Mouse (Mus musculus): ENCODE measurements around the gene Trnp1. TPM values are rescaled to one million over a fixed set of nuclear protein-coding genes. Genes with fewer than 3 reads are reported as not detected.

Trnp1 gene
- polyA plus RNA-seq, 1 experiment from 2014 or later, result 1.1 TPM

GRCm38 (mm10) chr4:133482479-133482878 lies 15.9 kb downstream of the Trnp1 start:
- Histone ChIP-seq H3K27me3 (replicated peaks; ENCODE audit: insufficient read depth, low read length) (no peaks in the 10 kb centered on the region), H3K4me2 (replicated peaks; ENCODE audit: low read depth, low read length) (no peak overlapping the region), H3K4me1 (ENCODE audit: insufficient read depth, low read depth, low read length) (no peaks in the 10 kb centered on the region), H3K9me3 (ENCODE audit: low read length) (no peaks in the 10 kb centered on the region), H3K9ac (replicated peaks; ENCODE audit: low read depth) (no peak overlapping the region), H3K4me3 (ENCODE audit: low read depth, low read length) (no peak overlapping the region), H3K36me3 (ENCODE audit: insufficient read depth, low read length) (no peaks in the 10 kb centered on the region), H3K27ac (ENCODE audit: low read length) (no peak overlapping the region)
- DNase-seq (ENCODE audit: low spot score), result no peak
- ATAC-seq, result no peak
- WGBS, result 78% methylated on average over 3 of the region's 3 CpGs
- no peak for TF ChIP-seq CTCF (IDR thresholded peaks at IDR 0.05)
- TF ChIP-seq EP300 (IDR thresholded peaks at IDR 0.05), result no peak

- TF ChIP-seq EP300 (IDR thresholded peaks at IDR 0.05), result peak; percentile 76
- TF ChIP-seq CTCF (IDR thresholded peaks at IDR 0.05), result no peak
- Histone ChIP-seq H3K27me3 (replicated peaks; ENCODE audit: insufficient read depth, low read length) (no peaks in the 10 kb centered on the region), H3K9me3 (ENCODE audit: low read length) (no peaks in the 10 kb centered on the region), H3K4me3 (ENCODE audit: low read depth, low read length) (peak overlapping the region; percentile 10; the same call in 1 of the 2 replicates), H3K4me2 (replicated peaks; ENCODE audit: low read depth, low read length) (peak overlapping the region; percentile 63), H3K9ac (replicated peaks; ENCODE audit: low read depth) (no peak overlapping the region), H3K36me3 (ENCODE audit: insufficient read depth, low read length) (no peaks in the 10 kb centered on the region), H3K4me1 (ENCODE audit: insufficient read depth, low read depth, low read length) (no peaks in the 10 kb centered on the region), H3K27ac (ENCODE audit: low read length) (peak overlapping the region; percentile 54)
- WGBS, result 23% methylated on average over 4 of the region's 4 CpGs
- ATAC-seq (peak; percentile 34), DNase-seq (ENCODE audit: low spot score) (peak; percentile 79)
Measured at GRCm38 (mm10) chr4:133481488-133481887, 16.9 kb downstream of the Trnp1 start.

GRCm38 (mm10) chr4:133480754-133481153 lies 17.6 kb downstream of the Trnp1 start:
- WGBS, result 34% methylated on average over 6 of the region's 6 CpGs
- H3K27me3 ChIP-seq (replicated peaks; ENCODE audit: insufficient read depth, low read length), result no peaks in the 10 kb centered on the region
- TF ChIP-seq CTCF (IDR thresholded peaks at IDR 0.05), result no peak
- no peak for TF ChIP-seq EP300 (IDR thresholded peaks at IDR 0.05)
- H3K4me2 ChIP-seq (replicated peaks; ENCODE audit: low read depth, low read length), result peak overlapping the region; percentile 63
- DNase-seq (ENCODE audit: low spot score) (no peak), ATAC-seq (no peak)
- no peaks in the 10 kb centered on the region for H3K9me3 ChIP-seq (ENCODE audit: low read length)
- H3K4me3 ChIP-seq (ENCODE audit: low read depth, low read length), result peak overlapping the region; percentile 52
- no peaks in the 10 kb centered on the region for H3K36me3 ChIP-seq (ENCODE audit: insufficient read depth, low read length)
- no peaks in the 10 kb centered on the region for H3K4me1 ChIP-seq (ENCODE audit: insufficient read depth, low read depth, low read length)
- H3K27ac ChIP-seq (ENCODE audit: low read length), result peak overlapping the region; percentile 28; the same call in 1 of the 2 replicates
- peak overlapping the region; percentile 48; the same call in 1 of the 2 replicates for H3K9ac ChIP-seq (replicated peaks; ENCODE audit: low read depth)

- peak overlapping the region; percentile 52 for H3K4me3 ChIP-seq (ENCODE audit: low read depth, low read length)
- WGBS, result 2% methylated on average over 31 of the region's 34 CpGs
- H3K27ac ChIP-seq (ENCODE audit: low read length), result peak overlapping the region; percentile 71
- H3K9ac ChIP-seq (replicated peaks; ENCODE audit: low read depth), result peak overlapping the region; percentile 48
- H3K4me2 ChIP-seq (replicated peaks; ENCODE audit: low read depth, low read length), result peak overlapping the region; percentile 63
- no peak for DNase-seq (ENCODE audit: low spot score)
- no peaks in the 10 kb centered on the region for H3K4me1 ChIP-seq (ENCODE audit: insufficient read depth, low read depth, low read length)
- no peaks in the 10 kb centered on the region for H3K9me3 ChIP-seq (ENCODE audit: low read length)
- ATAC-seq, result no peak
- no peaks in the 10 kb centered on the region for H3K36me3 ChIP-seq (ENCODE audit: insufficient read depth, low read length)
- H3K27me3 ChIP-seq (replicated peaks; ENCODE audit: insufficient read depth, low read length), result no peaks in the 10 kb centered on the region
- TF ChIP-seq CTCF (IDR thresholded peaks at IDR 0.05) (no peak), EP300 (IDR thresholded peaks at IDR 0.05) (no peak)
Measured at GRCm38 (mm10) chr4:133480185-133480537, 18.2 kb downstream of the Trnp1 start.

- DNase-seq (ENCODE audit: low spot score) (peak; percentile 99), ATAC-seq (peak; percentile 95)
- Histone ChIP-seq H3K4me2 (replicated peaks; ENCODE audit: low read depth, low read length) (peak within 1 kb of the TSS; percentile 63), H3K4me3 (ENCODE audit: low read depth, low read length) (peak within 1 kb of the TSS; percentile 52), H3K4me1 (ENCODE audit: insufficient read depth, low read depth, low read length) (no peaks in the 10 kb centered on the region), H3K9me3 (ENCODE audit: low read length) (no peaks in the 10 kb centered on the region), H3K27ac (ENCODE audit: low read length) (peak within 1 kb of the TSS; percentile 71), H3K9ac (replicated peaks; ENCODE audit: low read depth) (peak within 1 kb of the TSS; percentile 48), H3K36me3 (ENCODE audit: insufficient read depth, low read length) (no peaks in the 10 kb centered on the region), H3K27me3 (replicated peaks; ENCODE audit: insufficient read depth, low read length) (no peaks in the 10 kb centered on the region)
- TF ChIP-seq CTCF (IDR thresholded peaks at IDR 0.05), result peak; percentile 95
- peak; percentile 72; the same call in 1 of the 2 replicates for TF ChIP-seq EP300 (IDR thresholded peaks at IDR 0.05)
- WGBS, result 3% methylated on average over 27 of the region's 29 CpGs
Measured at GRCm38 (mm10) chr4:133479458-133480184, 18.7 kb downstream of the Trnp1 start, which contains the start of gene Tent5b. TSS of gene Tent5b (plus strand) at chr4:133480132.

- ATAC-seq (no peak), DNase-seq (ENCODE audit: low spot score) (peak; percentile 4)
- WGBS, result 61% methylated on average over 2 of the region's 2 CpGs
- TF ChIP-seq EP300 (IDR thresholded peaks at IDR 0.05) (no peak), CTCF (IDR thresholded peaks at IDR 0.05) (peak; percentile 51)
- Histone ChIP-seq H3K36me3 (ENCODE audit: insufficient read depth, low read length) (no peaks in the 10 kb centered on the region), H3K27me3 (replicated peaks; ENCODE audit: insufficient read depth, low read length) (no peaks in the 10 kb centered on the region), H3K4me3 (ENCODE audit: low read depth, low read length) (no peak overlapping the region), H3K9ac (replicated peaks; ENCODE audit: low read depth) (no peak overlapping the region), H3K4me2 (replicated peaks; ENCODE audit: low read depth, low read length) (no peak overlapping the region), H3K9me3 (ENCODE audit: low read length) (no peaks in the 10 kb centered on the region), H3K4me1 (ENCODE audit: insufficient read depth, low read depth, low read length) (no peaks in the 10 kb centered on the region), H3K27ac (ENCODE audit: low read length) (no peak overlapping the region)
Measured at GRCm38 (mm10) chr4:133473833-133474232, 24.5 kb downstream of the Trnp1 start.

Measured in lung, postnatal 0 days (tissue).